Mouse (Mus musculus) embryonic facial prominence, embryonic 12.5 days (tissue): Measurements from ENCODE around the gene Cep41. TPM values are rescaled to one million over a fixed set of nuclear protein-coding genes. Genes with fewer than 3 reads are reported as not detected.
A peak's percentile ranks its signal among the peaks of the same experiment; 100 is the strongest.

Source experiments
- ATAC-seq: fragments of 200-750 bp; cut with Nextera tagmentation; 2 replicates; pipeline ENCODE4 v1.8.0; 2017; ENCODE audit not compliant: insufficient number of reproducible peaks, insufficient read depth, low FRiP score, low TSS enrichment
- H3K27ac ChIP-seq: fragments of 300-500 bp; sonication (generic); 2 replicates; pipeline ENCODE4 v1.5.1; 2016; ENCODE audit warnings: mild to moderate bottlenecking
- H3K27me3 ChIP-seq: fragments of 300-500 bp; sonication (generic); 2 replicates; pipeline ENCODE4 v1.6.1; 2016; ENCODE audit warnings: mild to moderate bottlenecking, moderate library complexity
- H3K36me3 ChIP-seq: fragments of 300-500 bp; sonication (generic); 2 replicates; pipeline ENCODE4 v1.6.1; 2016; ENCODE audit warnings: mild to moderate bottlenecking
- H3K4me1 ChIP-seq: fragments of 300-500 bp; sonication (generic); 2 replicates; pipeline ENCODE4 v1.6.1; 2016
- H3K4me2 ChIP-seq: fragments of 300-500 bp; sonication (generic); replicated peaks from 2 replicates; pipeline ENCODE4 v1.6.1; 2016; ENCODE audit warnings: mild to moderate bottlenecking, moderate library complexity
- H3K4me3 ChIP-seq: fragments of 300-500 bp; sonication (generic); 2 replicates; pipeline ENCODE4 v1.5.1; 2016; ENCODE audit warnings: mild to moderate bottlenecking
- H3K9ac ChIP-seq: fragments of 300-500 bp; sonication (generic); 2 replicates; pipeline ENCODE4 v1.6.1; 2016; ENCODE audit warnings: mild to moderate bottlenecking, moderate library complexity
- H3K9me3 ChIP-seq: fragments of 300-500 bp; sonication (generic); 2 replicates; pipeline ENCODE4 v1.6.1; 2016; ENCODE audit warnings: mild to moderate bottlenecking, moderate library complexity
- WGBS: fragments of 180-500 bp; shearing (Covaris S2); methylation state at CpG from one replicate; pipeline ENCODE4 v1.1.7; 2016; 5-methylcytosine and 5-hydroxymethylcytosine counted together
- polyA plus RNA-seq: library from polyadenylated mRNA; unstranded; fragments of >200 nt; fragmentation: Nextera tagmentation; extraction: Ambion mirVana; gene quantifications from 2 replicates; pipeline ENCODE4 v1.2.1, GENCODE M21; 2016

The Cep41 gene
- polyA plus RNA-seq, 1 experiment from 2014 or later, result 26.3 TPM

DNA sequence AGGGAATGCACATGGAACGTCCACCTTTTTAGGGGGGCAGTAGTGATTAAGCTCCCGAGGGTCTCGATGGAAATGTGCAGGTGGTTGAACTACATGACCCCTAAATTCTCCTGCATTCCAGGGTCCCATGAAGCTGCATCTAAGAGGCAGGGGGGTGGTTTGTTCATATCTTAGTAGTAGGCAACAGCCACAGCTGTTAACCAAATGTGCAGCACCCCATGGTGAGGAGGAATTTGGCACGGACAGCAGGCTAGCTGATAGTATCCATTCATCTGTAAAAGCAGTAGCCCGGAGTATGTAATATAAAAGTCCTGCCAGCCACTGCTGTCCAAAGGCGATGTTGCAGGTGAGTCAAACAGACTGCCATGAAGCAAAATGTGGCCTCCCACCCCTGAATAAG is 48.2 kb downstream of the Cep41 start:
- WGBS, result 62% methylated on average over 6 of the region's 6 CpGs
- no peak overlapping the region for H3K9ac ChIP-seq
- no peaks in the 10 kb centered on the region for H3K9me3 ChIP-seq
- no peak overlapping the region for H3K27ac ChIP-seq
- no peak for ATAC-seq
- H3K36me3 ChIP-seq, result no peaks in the 10 kb centered on the region
- no peak overlapping the region for H3K4me3 ChIP-seq
- peaks cover 12% of the 10 kb centered on the region; the same call in 1 of the 2 replicates for H3K4me1 ChIP-seq
- H3K4me2 ChIP-seq, result no peak overlapping the region
- H3K27me3 ChIP-seq, result no peaks in the 10 kb centered on the region

DNA sequence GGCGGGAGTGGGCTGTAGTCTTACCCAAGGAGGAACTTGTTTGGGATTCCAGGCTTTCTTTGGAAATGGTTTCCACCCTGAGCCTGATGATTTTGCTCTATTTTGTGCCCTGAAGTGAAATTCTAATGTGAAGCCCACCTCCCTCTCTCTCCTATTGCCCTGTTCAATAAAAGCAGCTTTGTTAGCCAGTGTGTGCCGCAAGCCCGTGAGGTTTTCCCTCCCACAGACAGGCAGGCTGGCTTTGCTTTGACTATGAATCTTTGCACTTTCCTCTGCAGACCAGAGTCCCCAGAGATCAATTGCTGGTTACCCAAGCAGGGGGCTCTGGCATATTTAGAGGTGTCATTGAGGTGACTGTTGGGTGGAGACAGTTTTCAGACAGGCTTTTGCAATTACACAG is 49.1 kb downstream of the Cep41 start:
- Histone ChIP-seq H3K36me3 (no peaks in the 10 kb centered on the region), H3K9ac (no peak overlapping the region), H3K4me2 (no peak overlapping the region), H3K27me3 (no peaks in the 10 kb centered on the region), H3K27ac (peak overlapping the region; percentile 78), H3K4me3 (no peak overlapping the region), H3K4me1 (peaks cover 12% of the 10 kb centered on the region; the same call in 1 of the 2 replicates), H3K9me3 (no peaks in the 10 kb centered on the region)
- 46% methylated on average over 3 of the region's 3 CpGs for WGBS
- ATAC-seq, result no peak

DNA sequence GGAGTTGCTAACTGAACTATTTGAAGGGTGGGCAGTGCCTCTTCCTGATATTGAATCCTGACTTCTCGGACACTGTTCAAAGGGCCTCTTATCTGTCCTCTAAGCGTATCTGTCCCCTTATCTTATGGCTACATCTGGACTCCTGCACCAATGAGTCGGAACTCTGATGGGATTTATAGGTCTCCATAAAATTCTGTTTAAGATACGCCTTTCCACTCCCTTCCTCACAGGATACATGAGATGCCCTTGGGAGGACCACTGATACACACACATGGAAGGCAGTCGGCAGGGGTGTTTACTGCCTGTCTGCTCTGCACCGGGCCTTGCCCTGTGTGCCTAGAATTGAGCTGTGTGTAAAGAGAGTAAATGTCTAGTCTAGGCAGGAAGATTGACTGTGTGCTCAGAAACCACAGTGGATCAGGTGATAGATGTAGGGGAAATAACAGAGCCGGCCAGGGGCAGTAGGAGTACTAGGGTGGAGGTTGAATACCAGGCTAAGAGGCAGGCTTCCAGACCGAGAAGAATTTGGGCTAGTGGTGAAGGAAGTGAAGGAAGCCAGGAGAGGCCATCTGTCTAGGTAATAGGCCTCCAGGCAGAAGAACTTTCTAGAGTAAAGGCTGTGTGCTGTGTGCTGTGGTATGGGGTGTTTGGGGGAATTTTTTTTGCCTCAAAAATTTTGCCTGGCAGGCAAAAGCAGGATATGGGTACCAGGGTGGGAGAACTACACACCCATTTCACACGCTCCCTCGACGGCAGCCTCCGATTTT is 49.7 kb downstream of the Cep41 start:
- H3K4me3 ChIP-seq, result no peak overlapping the region
- no peak overlapping the region for H3K9ac ChIP-seq
- H3K4me2 ChIP-seq, result no peak overlapping the region
- H3K27ac ChIP-seq, result peak overlapping the region; percentile 78
- no peaks in the 10 kb centered on the region for H3K27me3 ChIP-seq
- 54% methylated on average over 12 of the region's 12 CpGs for WGBS
- no peaks in the 10 kb centered on the region for H3K36me3 ChIP-seq
- H3K9me3 ChIP-seq, result no peaks in the 10 kb centered on the region
- H3K4me1 ChIP-seq, result peaks cover 12% of the 10 kb centered on the region; the same call in 1 of the 2 replicates
- ATAC-seq, result no peak

DNA sequence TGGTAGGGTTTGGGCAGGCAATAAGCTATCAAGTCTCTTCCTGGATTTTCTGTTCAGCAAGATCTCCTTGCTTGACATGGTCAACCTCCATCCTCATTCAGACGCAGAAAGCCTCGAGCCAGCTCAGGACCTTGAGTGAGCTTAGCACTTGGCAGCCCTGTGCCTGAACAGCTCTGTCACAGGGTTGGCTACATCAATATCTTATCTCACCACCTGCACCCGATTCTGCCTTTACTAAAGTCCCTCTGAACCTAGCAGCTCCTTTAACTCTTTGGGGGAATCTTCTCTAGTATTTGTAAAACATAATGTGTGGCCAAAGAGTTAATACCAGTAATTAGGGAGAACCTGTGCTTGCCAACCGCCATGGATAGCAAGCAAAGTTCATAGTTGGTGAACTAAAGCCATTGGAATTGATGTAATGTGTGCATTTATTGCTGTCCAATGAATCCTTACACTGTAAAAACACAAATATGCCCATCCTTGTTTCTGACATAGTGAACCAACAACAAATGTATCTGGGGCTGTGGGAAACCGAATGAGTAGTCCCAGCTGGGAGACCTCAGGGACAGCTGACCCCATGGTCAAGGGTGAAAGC is 54.8 kb downstream of the Cep41 start, which contains the start of gene Cpa1:
TSS of gene Cpa1 (plus strand) at position 545 of the 595 bp plus-strand sequence.
- H3K27ac ChIP-seq, result no peak within 1 kb of the TSS
- no peaks in the 10 kb centered on the region for H3K36me3 ChIP-seq
- no peak within 1 kb of the TSS for H3K9ac ChIP-seq
- no peak within 1 kb of the TSS for H3K4me2 ChIP-seq
- H3K4me3 ChIP-seq, result no peak within 1 kb of the TSS
- no peaks in the 10 kb centered on the region for H3K9me3 ChIP-seq
- no peaks in the 10 kb centered on the region for H3K27me3 ChIP-seq
- WGBS, result 84% methylated on average over 5 of the region's 5 CpGs
- peaks cover 20% of the 10 kb centered on the region for H3K4me1 ChIP-seq
- ATAC-seq, result no peak

DNA sequence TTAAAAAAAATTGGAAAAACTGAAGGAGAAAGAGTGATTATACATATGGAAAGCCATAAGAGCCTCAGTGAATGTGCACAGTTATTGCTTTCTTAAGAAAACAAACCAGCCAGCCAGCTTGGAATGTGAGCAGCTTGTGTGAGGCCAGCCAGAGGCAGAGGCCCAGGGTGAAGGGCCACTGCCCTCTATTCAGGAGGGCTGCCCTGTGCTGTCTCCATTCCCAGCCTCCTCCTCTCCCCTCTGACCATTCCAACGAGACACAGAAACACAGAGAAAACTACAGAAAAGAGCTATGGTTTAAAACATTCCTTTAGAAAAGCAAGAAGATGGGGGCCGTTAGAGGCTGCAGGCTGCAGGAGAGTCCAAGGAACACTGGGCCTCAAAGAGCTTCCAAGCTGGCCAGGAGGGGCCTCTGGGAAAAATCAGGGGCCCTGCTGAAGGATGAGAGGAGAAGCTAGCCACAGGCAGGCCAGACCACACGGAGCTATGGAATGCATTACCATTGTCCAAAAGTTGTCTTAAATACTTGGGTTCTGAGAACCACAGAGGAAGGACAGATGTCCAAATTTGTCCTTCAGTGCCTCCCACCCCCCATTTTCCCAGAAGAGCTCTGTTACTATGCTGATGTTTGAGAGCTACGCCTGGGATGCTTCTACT is 57.2 kb downstream of the Cep41 start:
- no peak overlapping the region for H3K4me2 ChIP-seq
- no peak for ATAC-seq
- 26% methylated on average over 4 of the region's 4 CpGs for WGBS
- no peak overlapping the region for H3K4me3 ChIP-seq
- peaks cover 29% of the 10 kb centered on the region for H3K4me1 ChIP-seq
- H3K27me3 ChIP-seq, result no peaks in the 10 kb centered on the region
- H3K36me3 ChIP-seq, result no peaks in the 10 kb centered on the region
- H3K27ac ChIP-seq, result peak overlapping the region; percentile 88
- H3K9me3 ChIP-seq, result no peaks in the 10 kb centered on the region
- H3K9ac ChIP-seq, result no peak overlapping the region

DNA sequence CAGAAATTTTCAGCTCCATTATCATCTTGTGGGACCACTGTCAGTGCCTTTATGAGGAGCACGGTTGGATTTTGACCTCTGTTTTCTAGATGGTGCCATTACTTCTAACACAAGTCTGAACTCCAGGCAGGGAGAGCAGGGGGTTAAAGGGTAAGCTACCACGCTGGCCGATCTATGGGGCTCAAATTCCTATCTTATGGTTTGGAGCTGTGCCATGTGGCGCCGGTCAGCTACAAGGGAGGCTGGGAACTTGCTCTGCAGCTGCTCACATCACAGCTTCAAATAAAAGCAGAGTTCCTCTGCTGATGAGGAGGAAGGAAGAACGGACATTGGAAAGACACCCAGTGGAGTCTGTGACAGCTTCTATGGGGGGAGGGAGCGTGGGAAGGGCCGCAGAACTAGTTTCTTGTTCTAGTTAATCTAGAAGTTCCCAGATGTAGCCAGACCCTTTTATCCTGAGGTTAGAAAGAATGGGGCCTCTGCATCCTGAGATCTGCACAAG is 58.1 kb downstream of the Cep41 start:
- ATAC-seq, result no peak
- no peak overlapping the region for H3K4me3 ChIP-seq
- H3K9me3 ChIP-seq, result no peaks in the 10 kb centered on the region
- H3K4me1 ChIP-seq, result peaks cover 31% of the 10 kb centered on the region
- no peaks in the 10 kb centered on the region for H3K36me3 ChIP-seq
- no peak overlapping the region for H3K9ac ChIP-seq
- no peak overlapping the region for H3K4me2 ChIP-seq
- 22% methylated on average over 8 of the region's 8 CpGs for WGBS
- no peaks in the 10 kb centered on the region for H3K27me3 ChIP-seq
- H3K27ac ChIP-seq, result peak overlapping the region; percentile 88

DNA sequence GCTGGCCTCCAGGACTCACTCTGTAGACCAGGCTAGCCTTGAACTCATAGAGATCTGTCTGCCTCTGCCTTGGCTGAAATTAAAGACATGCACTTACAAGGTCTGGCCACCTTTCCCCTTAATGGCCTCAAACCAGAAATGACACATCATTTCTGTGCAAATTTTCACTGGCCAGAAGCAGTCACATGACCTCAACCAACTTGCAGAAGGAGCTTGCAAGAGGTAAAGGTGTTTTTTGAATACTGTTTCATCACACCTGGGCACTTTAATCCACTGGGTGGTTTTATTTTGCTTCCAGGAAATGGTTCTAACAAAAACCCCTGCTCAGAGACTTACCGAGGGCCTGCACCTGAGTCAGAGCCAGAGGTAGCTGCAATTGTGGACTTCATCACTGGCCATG is 63.6 kb downstream of the Cep41 start:
- Histone ChIP-seq H3K4me3 (no peak overlapping the region), H3K9ac (no peak overlapping the region), H3K36me3 (no peaks in the 10 kb centered on the region), H3K27ac (no peak overlapping the region), H3K4me1 (peaks cover 22% of the 10 kb centered on the region; the same call in 1 of the 2 replicates), H3K4me2 (no peak overlapping the region), H3K9me3 (no peaks in the 10 kb centered on the region), H3K27me3 (no peaks in the 10 kb centered on the region)
- no peak for ATAC-seq
- WGBS, result 89% methylated on average over 1 of the region's 1 CpGs

DNA sequence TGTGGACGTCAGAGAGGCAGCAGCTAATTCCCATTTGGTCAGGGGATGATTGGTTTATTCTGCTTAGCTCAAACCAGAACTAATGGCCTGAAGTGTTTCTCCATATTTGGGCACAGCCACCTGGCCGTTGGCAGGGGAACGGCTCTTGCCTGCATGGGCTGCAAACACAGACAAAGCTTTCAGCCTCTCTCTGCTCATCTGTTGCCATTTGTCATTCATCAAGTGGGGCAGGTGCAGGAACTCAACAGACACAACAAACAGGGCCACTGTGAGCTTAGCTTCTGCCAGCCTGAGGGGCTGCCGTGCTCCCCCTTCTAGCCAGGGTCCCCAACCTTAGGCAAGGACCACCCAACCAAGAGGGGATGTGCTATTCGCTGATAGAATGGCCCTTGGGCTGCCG is 65.4 kb downstream of the Cep41 start:
- Histone ChIP-seq H3K4me3 (no peak overlapping the region), H3K9ac (no peak overlapping the region), H3K4me2 (no peak overlapping the region), H3K27me3 (no peaks in the 10 kb centered on the region), H3K27ac (peak overlapping the region; percentile 50; the same call in 1 of the 2 replicates), H3K4me1 (peaks cover 22% of the 10 kb centered on the region; the same call in 1 of the 2 replicates), H3K9me3 (no peaks in the 10 kb centered on the region), H3K36me3 (no peaks in the 10 kb centered on the region)
- 37% methylated on average over 6 of the region's 6 CpGs for WGBS
- ATAC-seq, result 0 out of 2 replicates have a peak, but pooled peaks have one; percentile 13

DNA sequence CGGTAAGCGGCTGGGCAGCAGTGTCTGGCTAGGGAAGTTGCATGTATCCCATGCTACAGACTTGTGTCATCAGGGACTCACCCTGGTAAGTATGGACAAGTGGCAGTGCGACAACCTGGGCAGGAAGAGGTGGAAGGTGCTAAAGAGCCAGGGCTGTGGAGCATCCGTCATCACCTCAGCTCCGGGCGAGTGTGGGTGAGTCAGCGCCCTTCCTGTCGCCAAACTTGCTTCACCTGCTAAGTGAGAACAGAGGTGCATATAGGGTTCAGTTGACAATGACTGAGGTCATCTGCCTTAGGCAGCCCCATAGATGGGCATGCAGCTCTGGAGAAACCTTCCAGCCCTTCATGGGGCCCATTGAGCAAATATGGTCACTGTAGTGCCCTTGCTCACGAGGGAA is 68.8 kb downstream of the Cep41 start:
- no peak for ATAC-seq
- WGBS, result 91% methylated on average over 9 of the region's 9 CpGs
- H3K9me3 ChIP-seq, result no peaks in the 10 kb centered on the region
- no peak overlapping the region for H3K27ac ChIP-seq
- peaks cover 8% of the 10 kb centered on the region; the same call in 1 of the 2 replicates for H3K4me1 ChIP-seq
- no peaks in the 10 kb centered on the region for H3K36me3 ChIP-seq
- no peak overlapping the region for H3K9ac ChIP-seq
- no peak overlapping the region for H3K4me2 ChIP-seq
- no peak overlapping the region for H3K4me3 ChIP-seq
- H3K27me3 ChIP-seq, result no peaks in the 10 kb centered on the region

DNA sequence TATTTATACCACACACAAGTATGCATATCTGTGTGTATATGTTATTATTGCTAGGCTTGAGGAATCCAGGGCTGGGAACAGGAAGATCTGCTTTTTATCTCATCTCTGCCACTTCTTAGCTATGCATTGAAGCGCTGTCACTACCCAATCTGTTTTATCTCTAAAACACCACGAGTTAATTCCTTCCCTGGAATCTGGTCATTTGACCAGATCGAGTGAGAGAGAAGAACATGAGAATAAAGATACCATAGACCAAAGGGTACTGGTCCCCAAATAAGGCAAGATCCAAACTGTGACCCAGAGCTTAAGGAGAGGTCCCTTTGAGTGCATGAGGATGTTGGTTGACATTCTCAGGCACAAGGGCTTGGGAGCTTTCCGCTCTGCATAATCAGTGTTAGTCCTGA is 71.6 kb downstream of the Cep41 start:
- no peak overlapping the region for H3K4me3 ChIP-seq
- H3K9me3 ChIP-seq, result no peaks in the 10 kb centered on the region
- ATAC-seq, result no peak
- H3K36me3 ChIP-seq, result no peaks in the 10 kb centered on the region
- H3K27me3 ChIP-seq, result no peaks in the 10 kb centered on the region
- H3K9ac ChIP-seq, result no peak overlapping the region
- H3K27ac ChIP-seq, result no peak overlapping the region
- 73% methylated on average over 4 of the region's 4 CpGs for WGBS
- H3K4me2 ChIP-seq, result no peak overlapping the region
- H3K4me1 ChIP-seq, result peaks cover 21% of the 10 kb centered on the region

DNA sequence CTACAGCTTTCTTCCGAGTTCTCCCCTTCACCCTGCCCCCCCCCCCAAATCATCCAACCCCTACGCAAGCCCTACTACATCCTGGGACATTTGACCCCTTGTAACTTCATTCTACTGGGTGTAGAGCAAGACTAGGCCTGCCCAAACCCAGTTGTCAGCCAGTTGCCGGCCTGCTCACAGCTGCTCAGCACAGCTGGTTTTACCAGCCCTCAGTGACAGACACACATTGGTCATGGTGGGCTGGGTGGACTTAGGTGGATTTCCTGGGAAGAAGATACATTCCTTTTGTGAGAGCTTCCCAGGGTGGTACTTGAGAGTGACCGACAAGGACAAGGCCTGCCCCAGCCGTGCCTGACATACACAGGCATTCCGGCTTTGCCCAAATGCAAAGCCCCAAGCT is 72.6 kb downstream of the Cep41 start:
- WGBS, result 78% methylated on average over 6 of the region's 6 CpGs
- Histone ChIP-seq H3K27ac (0 out of 2 replicates have a peak overlapping the region, but pooled peaks have one; percentile 11), H3K36me3 (no peaks in the 10 kb centered on the region), H3K27me3 (no peaks in the 10 kb centered on the region), H3K4me3 (no peak overlapping the region), H3K4me1 (peaks cover 31% of the 10 kb centered on the region), H3K9ac (no peak overlapping the region), H3K9me3 (no peaks in the 10 kb centered on the region), H3K4me2 (no peak overlapping the region)
- no peak for ATAC-seq
